Mouse (Mus musculus): Measurements from ENCODE around the gene Dnmbp. TPM values are rescaled to one million over a fixed set of nuclear protein-coding genes. Genes with fewer than 3 reads are reported as not detected.

The Dnmbp gene
- polyA plus RNA-seq (2016; fragmentation: Nextera tagmentation; extraction: Ambion mirVana), result 16.2 and 16.4 TPM in 2 replicates

- Histone ChIP-seq H3K4me1 (replicated peaks) (peaks cover 33% of the 10 kb centered on the region), H3K27me3 (ENCODE audit: insufficient read depth, poor library complexity, severe bottlenecking) (peaks cover 15% of the 10 kb centered on the region; the same call in 1 of the 2 replicates), H3K36me3 (no peaks in the 10 kb centered on the region), H3K9me3 (no peaks in the 10 kb centered on the region), H3K4me3 (peak within 1 kb of the TSS; percentile 84), H3K27ac (peak within 1 kb of the TSS; percentile 91)
- peak; percentile 82 for DNase-seq (ENCODE audit: low spot score)
- WGBS, result 3% methylated on average over 89 of the region's 94 CpGs
Observed at GRCm38 (mm10) chr19:43939769-43940689, at the start of gene Dnmbp. TSS of gene Dnmbp (minus strand) at chr19:43940191.

- 21% methylated on average over 30 of the region's 30 CpGs for WGBS
- Histone ChIP-seq H3K36me3 (no peaks in the 10 kb centered on the region), H3K4me1 (replicated peaks) (peaks cover 12% of the 10 kb centered on the region), H3K4me3 (peak within 1 kb of the TSS; percentile 39), H3K27me3 (ENCODE audit: insufficient read depth, poor library complexity, severe bottlenecking) (peaks cover 9% of the 10 kb centered on the region; the same call in 1 of the 2 replicates), H3K27ac (no peak within 1 kb of the TSS), H3K9me3 (no peaks in the 10 kb centered on the region)
- peak; percentile 15 for DNase-seq (ENCODE audit: low spot score)
Observed at GRCm38 (mm10) chr19:43986069-43986794, 46.2 kb upstream of the Dnmbp start, which contains the start of gene Cpn1. TSS of gene Cpn1 (minus strand) at chr19:43986556.

- WGBS, result 89% methylated on average over 5 of the region's 5 CpGs
- Histone ChIP-seq H3K27me3 (ENCODE audit: insufficient read depth, poor library complexity, severe bottlenecking) (peaks cover 9% of the 10 kb centered on the region; the same call in 1 of the 2 replicates), H3K4me3 (no peak overlapping the region), H3K27ac (no peak overlapping the region), H3K4me1 (replicated peaks) (peaks cover 12% of the 10 kb centered on the region), H3K9me3 (no peaks in the 10 kb centered on the region), H3K36me3 (no peaks in the 10 kb centered on the region)
- DNase-seq (ENCODE audit: low spot score), result no peak
Observed at GRCm38 (mm10) chr19:43981992-43982391, 42.0 kb upstream of the Dnmbp start.

- peaks cover 3% of the 10 kb centered on the region; the same call in 1 of the 2 replicates for H3K27me3 ChIP-seq (ENCODE audit: insufficient read depth, poor library complexity, severe bottlenecking)
- no peaks in the 10 kb centered on the region for H3K36me3 ChIP-seq
- WGBS, result 96% methylated on average over 17 of the region's 17 CpGs
- H3K4me3 ChIP-seq, result no peak overlapping the region
- peaks cover 2% of the 10 kb centered on the region for H3K4me1 ChIP-seq (replicated peaks)
- DNase-seq (ENCODE audit: low spot score), result no peak
- H3K27ac ChIP-seq, result no peak overlapping the region
- H3K9me3 ChIP-seq, result no peaks in the 10 kb centered on the region
Observed at GRCm38 (mm10) chr19:43980711-43981110, 40.7 kb upstream of the Dnmbp start.

GRCm38 (mm10) chr19:43977799-43978198 lies 37.8 kb upstream of the Dnmbp start:
- Histone ChIP-seq H3K36me3 (no peaks in the 10 kb centered on the region), H3K4me1 (replicated peaks) (no peaks in the 10 kb centered on the region), H3K27me3 (ENCODE audit: insufficient read depth, poor library complexity, severe bottlenecking) (no peaks in the 10 kb centered on the region), H3K27ac (no peak overlapping the region), H3K4me3 (no peak overlapping the region), H3K9me3 (no peaks in the 10 kb centered on the region)
- WGBS, result 86% methylated on average over 3 of the region's 3 CpGs
- no peak for DNase-seq (ENCODE audit: low spot score)

GRCm38 (mm10) chr19:43976661-43977060 lies 36.7 kb upstream of the Dnmbp start:
- no peak for DNase-seq (ENCODE audit: low spot score)
- no peak overlapping the region for H3K4me3 ChIP-seq
- no peaks in the 10 kb centered on the region for H3K27me3 ChIP-seq (ENCODE audit: insufficient read depth, poor library complexity, severe bottlenecking)
- no peaks in the 10 kb centered on the region for H3K4me1 ChIP-seq (replicated peaks)
- WGBS, result 84% methylated on average over 6 of the region's 6 CpGs
- H3K36me3 ChIP-seq, result no peaks in the 10 kb centered on the region
- no peak overlapping the region for H3K27ac ChIP-seq
- no peaks in the 10 kb centered on the region for H3K9me3 ChIP-seq

- DNase-seq (ENCODE audit: low spot score), result no peak
- H3K4me3 ChIP-seq, result no peak overlapping the region
- WGBS, result 91% methylated on average over 6 of the region's 6 CpGs
- no peak overlapping the region for H3K27ac ChIP-seq
- no peaks in the 10 kb centered on the region for H3K9me3 ChIP-seq
- no peaks in the 10 kb centered on the region for H3K36me3 ChIP-seq
- H3K27me3 ChIP-seq (ENCODE audit: insufficient read depth, poor library complexity, severe bottlenecking), result no peaks in the 10 kb centered on the region
- H3K4me1 ChIP-seq (replicated peaks), result no peaks in the 10 kb centered on the region
Observed at GRCm38 (mm10) chr19:43974221-43974620, 34.2 kb upstream of the Dnmbp start.

- no peaks in the 10 kb centered on the region for H3K27me3 ChIP-seq (ENCODE audit: insufficient read depth, poor library complexity, severe bottlenecking)
- H3K27ac ChIP-seq, result no peak overlapping the region
- no peaks in the 10 kb centered on the region for H3K36me3 ChIP-seq
- DNase-seq (ENCODE audit: low spot score), result no peak
- no peak overlapping the region for H3K4me3 ChIP-seq
- H3K9me3 ChIP-seq, result no peaks in the 10 kb centered on the region
- WGBS, result 92% methylated on average over 9 of the region's 9 CpGs
- H3K4me1 ChIP-seq (replicated peaks), result peaks cover under 1% of the 10 kb centered on the region; the same call in 1 of the 2 replicates
Observed at GRCm38 (mm10) chr19:43973711-43974110, 33.7 kb upstream of the Dnmbp start.

- peaks cover 7% of the 10 kb centered on the region for H3K4me1 ChIP-seq (replicated peaks)
- H3K4me3 ChIP-seq, result no peak overlapping the region
- no peak overlapping the region for H3K27ac ChIP-seq
- H3K27me3 ChIP-seq (ENCODE audit: insufficient read depth, poor library complexity, severe bottlenecking), result no peaks in the 10 kb centered on the region
- 95% methylated on average over 8 of the region's 8 CpGs for WGBS
- no peaks in the 10 kb centered on the region for H3K36me3 ChIP-seq
- no peak for DNase-seq (ENCODE audit: low spot score)
- H3K9me3 ChIP-seq, result no peaks in the 10 kb centered on the region
Observed at GRCm38 (mm10) chr19:43972129-43972528, 32.1 kb upstream of the Dnmbp start.

- H3K36me3 ChIP-seq, result no peaks in the 10 kb centered on the region
- H3K27ac ChIP-seq, result 0 out of 2 replicates have a peak overlapping the region, but pooled peaks have one; percentile 6
- DNase-seq (ENCODE audit: low spot score), result no peak
- H3K27me3 ChIP-seq (ENCODE audit: insufficient read depth, poor library complexity, severe bottlenecking), result 0 out of 2 replicates have a peak, but pooled peaks cover 4% of the 10 kb centered on the region
- 36% methylated on average over 10 of the region's 11 CpGs for WGBS
- H3K4me3 ChIP-seq, result no peak overlapping the region
- peaks cover 14% of the 10 kb centered on the region for H3K4me1 ChIP-seq (replicated peaks)
- no peaks in the 10 kb centered on the region for H3K9me3 ChIP-seq
Observed at GRCm38 (mm10) chr19:43968436-43969026, 28.5 kb upstream of the Dnmbp start.

GRCm38 (mm10) chr19:43966481-43966880 lies 26.5 kb upstream of the Dnmbp start:
- H3K4me3 ChIP-seq, result no peak overlapping the region
- 78% methylated on average over 2 of the region's 2 CpGs for WGBS
- DNase-seq (ENCODE audit: low spot score), result no peak

GRCm38 (mm10) chr19:43965496-43966085 lies 25.6 kb upstream of the Dnmbp start:
- Histone ChIP-seq H3K4me3 (no peak overlapping the region), H3K27me3 (ENCODE audit: insufficient read depth, poor library complexity, severe bottlenecking) (0 out of 2 replicates have a peak, but pooled peaks cover 4% of the 10 kb centered on the region), H3K27ac (no peak overlapping the region), H3K9me3 (0 out of 2 replicates have a peak, but pooled peaks cover 3% of the 10 kb centered on the region), H3K36me3 (no peaks in the 10 kb centered on the region), H3K4me1 (replicated peaks) (peaks cover 19% of the 10 kb centered on the region)
- no peak for DNase-seq (ENCODE audit: low spot score)
- WGBS, result 90% methylated on average over 11 of the region's 11 CpGs

More at GRCm38 (mm10) chr19:43966481-43966880, 26.5 kb upstream of the Dnmbp start:
- Histone ChIP-seq H3K27me3 (ENCODE audit: insufficient read depth, poor library complexity, severe bottlenecking) (0 out of 2 replicates have a peak, but pooled peaks cover 4% of the 10 kb centered on the region), H3K9me3 (no peaks in the 10 kb centered on the region), H3K36me3 (no peaks in the 10 kb centered on the region), H3K27ac (no peak overlapping the region), H3K4me1 (replicated peaks) (peaks cover 19% of the 10 kb centered on the region)
